Mouse (Mus musculus) small intestine, adult 2 months (tissue): ENCODE measurements around the gene Shld2. TPM values are rescaled to one million over a fixed set of nuclear protein-coding genes. Genes with fewer than 3 reads are reported as not detected.
"Not testable (repeated sequence)": the region's sequence is repeated elsewhere in the genome, so short reads cannot be mapped to it uniquely, and the experiment has no call there.

Source experiments
- H3K27ac ChIP-seq: fragments of 200-500 bp; 2 replicates; pipeline ENCODE4 v1.5.1; 2012; ENCODE audit warnings: low read depth, low read length, control low read depth, inconsistent platforms; ENCODE audit not compliant: insufficient read depth
- H3K27me3 ChIP-seq: fragments of 200-500 bp; 2 replicates; pipeline ENCODE4 v1.6.1; 2012; ENCODE audit warnings: mild to moderate bottlenecking, moderate library complexity, low read length, inconsistent platforms; ENCODE audit not compliant: control insufficient read depth, insufficient read depth
- H3K36me3 ChIP-seq: fragments of 200-500 bp; 2 replicates; pipeline ENCODE4 v1.6.1; 2012; ENCODE audit warnings: mild to moderate bottlenecking, low read length, control low read depth, inconsistent platforms; ENCODE audit not compliant: control insufficient read depth, insufficient read depth
- H3K4me1 ChIP-seq: fragments of 200-500 bp; 2 replicates; pipeline ENCODE4 v1.6.1; 2012; ENCODE audit warnings: low read length, inconsistent platforms, mixed read lengths; ENCODE audit not compliant: control insufficient read depth, insufficient read depth, insufficient read length
- H3K4me3 ChIP-seq: fragments of 200-500 bp; 2 replicates; pipeline ENCODE4 v1.5.1; 2012; ENCODE audit warnings: low read depth, mild to moderate bottlenecking, control low read depth, inconsistent platforms, low read length, moderate library complexity
- CTCF ChIP-seq: fragments of 200-500 bp; IDR thresholded peaks from 2 replicates; pipeline ENCODE4 v1.5.1; 2012; ENCODE audit warnings: low read depth, mild to moderate bottlenecking, control low read depth, inconsistent platforms, low read length, moderate library complexity, mixed read lengths; ENCODE audit not compliant: insufficient replicate concordance, insufficient read length; ENCODE audit errors: extremely low read depth
- POLR2A ChIP-seq: fragments of 200-500 bp; IDR thresholded peaks from 2 replicates; pipeline ENCODE4 v1.6.1; 2012; ENCODE audit warnings: low read depth, mild to moderate bottlenecking, control low read depth, inconsistent platforms, low read length, moderate library complexity
- WGBS: fragments of 180-500 bp; shearing (Covaris S2); methylation state at CpG from one replicate; pipeline ENCODE4 v1.1.7; 2018; 5-methylcytosine and 5-hydroxymethylcytosine counted together
- polyA plus RNA-seq: library from polyadenylated mRNA; depleted of rRNA; stranded (reverse); fragments of >200 nt; gene quantifications from 2 replicates; pipeline ENCODE4 v1.2.3, GENCODE M21; 2012

Gene Shld2
- polyA plus RNA-seq, 1 experiment: 0.79 TPM

DNA sequence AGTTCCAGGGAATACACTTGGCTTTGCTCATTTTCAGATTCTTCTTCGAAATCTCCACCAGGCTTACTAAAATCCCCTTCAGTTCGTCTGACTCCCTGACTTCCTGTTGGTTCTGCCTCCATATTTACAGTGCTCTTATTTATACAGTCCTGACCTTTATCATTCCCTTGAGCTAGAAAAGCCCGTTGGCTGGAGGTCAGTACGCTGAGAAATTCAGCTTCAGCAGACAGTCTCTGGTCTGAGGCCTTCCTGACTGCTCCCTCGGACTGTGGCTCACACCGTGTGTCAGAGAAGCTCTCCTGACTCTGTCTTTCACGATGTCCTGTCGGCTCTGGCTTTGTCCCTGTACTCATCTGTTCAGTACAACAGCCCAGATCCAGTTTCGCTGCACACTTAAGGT, 42.2 kb downstream of the Shld2 start:
- no peak overlapping the region; the same call in 1 of the 2 replicates for H3K27ac ChIP-seq
- 72% methylated on average over 9 of the region's 9 CpGs for WGBS
- peaks cover 3% of the 10 kb centered on the region for H3K36me3 ChIP-seq
- no peaks in the 10 kb centered on the region for H3K4me1 ChIP-seq
- TF ChIP-seq CTCF (no peak), POLR2A (no peak)
- H3K27me3 ChIP-seq: no peaks in the 10 kb centered on the region
- no peak overlapping the region for H3K4me3 ChIP-seq

DNA sequence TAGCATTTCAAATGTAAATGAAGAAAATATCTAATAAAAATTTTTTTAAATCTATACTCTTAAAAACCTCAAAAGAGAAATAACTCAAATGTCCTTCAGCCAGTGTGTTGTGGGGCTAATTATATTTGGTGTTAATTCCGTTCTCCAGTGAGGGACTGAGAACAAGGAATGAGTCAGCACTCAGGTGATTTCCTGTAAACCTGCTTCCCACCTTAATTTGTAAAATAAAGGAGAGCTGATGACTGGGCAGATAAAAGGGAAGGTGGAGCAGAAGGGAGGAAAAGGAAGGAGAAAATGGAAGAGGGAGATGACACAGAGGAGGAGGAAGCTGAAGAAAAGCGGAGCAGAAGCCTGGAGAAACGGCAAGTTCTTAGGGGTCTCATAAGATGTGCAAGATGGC, 51.8 kb downstream of the Shld2 start:
- not testable (repeated sequence) for H3K4me1 ChIP-seq, H3K27me3 ChIP-seq, H3K27ac ChIP-seq, H3K4me3 ChIP-seq, H3K36me3 ChIP-seq
- 73% methylated on average over 3 of the region's 3 CpGs for WGBS

DNA sequence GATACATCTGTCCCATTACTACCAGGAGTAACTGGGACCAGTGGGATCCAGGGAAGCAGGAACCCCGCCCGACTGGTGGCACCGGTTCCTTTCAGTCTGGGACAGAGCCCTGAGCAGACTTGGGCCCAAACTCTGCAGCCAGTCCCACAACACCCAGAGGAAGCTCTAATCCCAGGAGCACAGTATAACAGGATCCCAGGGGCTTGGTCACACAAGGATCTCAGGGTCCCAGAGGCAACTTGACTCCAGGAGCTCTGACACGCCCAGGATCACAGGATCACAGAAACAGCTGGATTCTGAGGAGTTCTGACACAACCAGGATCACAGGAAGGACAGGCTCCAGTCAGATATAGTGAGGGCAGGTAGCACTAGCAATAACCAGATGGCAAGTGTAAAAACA, 57.0 kb downstream of the Shld2 start:
- 76% methylated on average over 4 of the region's 4 CpGs for WGBS

DNA sequence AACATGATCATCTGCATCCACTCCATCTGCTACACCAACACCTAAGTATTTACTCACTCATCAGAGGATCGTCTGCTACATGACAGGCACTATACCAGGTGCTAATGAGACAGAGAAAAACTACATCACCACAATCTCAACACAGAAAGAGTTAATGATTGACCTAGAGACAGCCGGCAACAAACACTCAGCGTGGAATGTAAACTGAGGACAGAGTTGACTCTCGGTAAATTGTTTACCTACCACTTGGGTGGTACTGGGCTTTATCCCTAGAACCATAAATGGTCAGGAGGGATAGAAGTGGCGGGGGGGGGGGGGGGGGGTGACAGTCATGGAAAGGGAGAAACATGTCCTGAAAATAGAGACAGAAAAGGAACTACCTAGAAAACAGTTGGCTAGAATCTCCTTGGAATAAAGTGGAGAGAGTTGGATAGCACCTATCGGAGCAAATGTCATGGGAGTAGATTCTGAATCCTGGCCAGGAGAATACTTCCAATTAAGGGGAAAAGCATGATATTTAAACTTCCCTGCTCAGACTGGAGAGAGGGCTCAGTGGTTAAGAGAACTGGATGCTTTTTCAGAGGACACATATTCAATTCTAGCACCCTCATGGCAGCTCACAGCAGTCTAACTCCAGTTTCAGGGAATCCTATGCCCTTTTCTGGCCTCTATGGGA, 57.7 kb downstream of the Shld2 start:
- TF ChIP-seq POLR2A (no peak), CTCF (no peak)
- Histone ChIP-seq H3K4me3 (no peak overlapping the region), H3K4me1 (peaks cover 3% of the 10 kb centered on the region; the same call in 1 of the 2 replicates), H3K36me3 (no peaks in the 10 kb centered on the region), H3K27ac (no peak overlapping the region; the same call in 1 of the 2 replicates), H3K27me3 (no peaks in the 10 kb centered on the region)
- WGBS: 47% methylated on average over 6 of the region's 6 CpGs

More for the DNA sequence above, 57.0 kb downstream of the Shld2 start:
- H3K4me3 ChIP-seq: no peak overlapping the region
- no peaks in the 10 kb centered on the region for H3K36me3 ChIP-seq
- peak overlapping the region; percentile 65; the same call in 1 of the 2 replicates for H3K27ac ChIP-seq
- no peaks in the 10 kb centered on the region for H3K27me3 ChIP-seq
- H3K4me1 ChIP-seq: peaks cover 3% of the 10 kb centered on the region; the same call in 1 of the 2 replicates
- no peak for TF ChIP-seq CTCF
- TF ChIP-seq POLR2A: no peak

DNA sequence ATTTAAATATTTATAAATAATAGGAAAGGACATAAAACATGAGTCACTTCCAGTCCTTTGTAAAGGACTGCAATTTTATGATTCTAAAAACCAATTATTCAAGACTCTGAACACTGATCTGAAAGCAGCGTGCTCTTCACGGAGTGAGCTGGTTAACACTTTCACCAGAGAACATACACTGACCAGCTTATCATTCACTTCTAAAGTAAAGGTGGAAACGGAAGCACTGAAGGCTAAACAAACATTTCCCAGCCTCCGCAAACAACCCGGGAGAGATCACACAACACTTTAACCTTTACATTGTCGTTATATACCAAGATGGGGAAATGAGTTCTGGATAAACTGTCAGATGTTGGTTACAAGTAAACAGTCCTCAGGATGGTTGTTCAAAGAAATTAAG, 69.6 kb downstream of the Shld2 start:
- no peak overlapping the region for H3K4me3 ChIP-seq
- no peaks in the 10 kb centered on the region for H3K4me1 ChIP-seq
- H3K36me3 ChIP-seq: 0 out of 2 replicates have a peak, but pooled peaks cover 1% of the 10 kb centered on the region
- TF ChIP-seq POLR2A (no peak), CTCF (no peak)
- WGBS: 39% methylated on average over 6 of the region's 6 CpGs
- H3K27ac ChIP-seq: no peak overlapping the region
- no peaks in the 10 kb centered on the region for H3K27me3 ChIP-seq

DNA sequence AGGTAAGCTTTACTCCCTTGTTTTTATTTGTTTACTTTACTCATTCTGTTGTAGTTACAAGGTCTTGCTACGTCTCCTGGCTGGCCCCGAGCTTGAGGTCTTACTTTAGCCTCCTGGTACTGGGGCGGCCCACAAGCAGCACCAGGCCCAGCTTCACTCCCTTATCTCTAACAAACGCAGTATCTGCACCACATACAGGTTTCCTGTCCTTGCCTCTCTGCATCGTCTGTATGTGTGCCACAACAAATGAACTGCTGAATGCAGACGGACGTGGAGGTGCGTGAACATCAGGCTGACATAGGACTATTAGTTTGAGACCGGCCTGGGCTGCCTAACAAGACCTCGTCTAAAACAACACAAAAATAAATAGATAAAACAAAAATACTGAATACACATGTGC, 70.0 kb downstream of the Shld2 start:
- TF ChIP-seq POLR2A (no peak), CTCF (no peak)
- 69% methylated on average over 10 of the region's 10 CpGs for WGBS
- Histone ChIP-seq H3K27me3 (no peaks in the 10 kb centered on the region), H3K4me3 (no peak overlapping the region), H3K4me1 (no peaks in the 10 kb centered on the region), H3K36me3 (0 out of 2 replicates have a peak, but pooled peaks cover 1% of the 10 kb centered on the region), H3K27ac (no peak overlapping the region)

DNA sequence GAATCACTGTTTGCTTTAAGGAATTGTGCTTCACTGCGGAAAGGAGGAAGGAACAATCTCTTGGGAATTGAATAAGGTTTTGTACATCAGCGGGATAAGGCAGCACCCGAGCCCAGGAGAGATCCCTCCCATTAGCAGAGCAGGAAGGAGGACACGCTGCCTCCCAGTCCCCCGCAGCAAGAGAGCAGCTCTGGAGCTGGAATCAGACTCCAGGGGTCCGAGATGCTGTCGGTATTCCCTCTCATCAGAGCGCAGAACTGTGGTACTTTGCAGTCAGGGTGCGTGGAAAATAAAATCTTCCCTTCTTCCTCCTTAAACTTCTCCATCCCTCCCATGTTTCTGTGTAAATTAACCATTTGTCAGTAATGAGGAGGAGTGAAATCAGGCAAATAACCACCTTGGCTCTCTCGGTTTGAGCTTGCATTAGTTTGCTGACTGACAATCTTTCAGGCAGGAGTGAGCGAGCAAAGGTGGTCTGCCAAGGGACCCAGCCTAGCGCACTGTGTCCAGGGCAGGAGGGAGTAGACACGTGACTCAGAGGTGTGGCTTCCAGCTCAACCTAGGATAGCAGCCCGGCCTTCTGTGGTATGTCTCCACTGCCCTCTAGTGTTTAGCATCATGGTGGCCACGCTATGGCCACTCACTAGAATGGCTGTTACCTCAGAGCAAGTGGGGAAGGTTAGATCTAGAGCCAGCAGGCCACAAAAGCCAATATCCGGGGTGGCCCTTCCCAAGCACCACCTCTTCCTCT, 75.5 kb downstream of the Shld2 start:
- Histone ChIP-seq H3K27ac (no peak overlapping the region), H3K4me1 (0 out of 2 replicates have a peak, but pooled peaks cover 4% of the 10 kb centered on the region), H3K27me3 (no peaks in the 10 kb centered on the region), H3K36me3 (peaks cover 3% of the 10 kb centered on the region; the same call in 1 of the 2 replicates), H3K4me3 (peak overlapping the region; percentile 17; the same call in 1 of the 2 replicates)
- WGBS: 22% methylated on average over 16 of the region's 16 CpGs
- TF ChIP-seq CTCF (peak; percentile 79; the same call in 1 of the 2 replicates), POLR2A (no peak)
